Mouse (Mus musculus) embryo, embryonic 10 days (tissue): ENCODE measurements around the gene Plekha7.
A peak's percentile ranks its signal among the peaks of the same experiment; 100 is the strongest.

Source experiments
- DNase-seq: peaks from one replicate; pipeline ENCODE4 v3.0.0-alpha.2; 2015; ENCODE audit warnings: low spot score

The Plekha7 gene

GRCm38 (mm10) chr7:116222288-116223009, 85.7 kb downstream of the Plekha7 start:
- no peak for DNase-seq

- no peak for DNase-seq
These were observed 86.3 kb downstream of the Plekha7 start for GRCm38 (mm10) chr7:116221883-116222282.

GRCm38 (mm10) chr7:116220103-116220707, 88.0 kb downstream of the Plekha7 start:
- DNase-seq: no peak

GRCm38 (mm10) chr7:116217747-116218146, 90.4 kb downstream of the Plekha7 start:
- DNase-seq: no peak

- DNase-seq: peak; percentile 81
These were observed 96.3 kb downstream of the Plekha7 start for GRCm38 (mm10) chr7:116211904-116212303.

GRCm38 (mm10) chr7:116209926-116210631, 98.1 kb downstream of the Plekha7 start:
- DNase-seq: peak; percentile 25

- no peak for DNase-seq
These were observed 99.3 kb downstream of the Plekha7 start for GRCm38 (mm10) chr7:116208880-116209279.

- no peak for DNase-seq
These were observed 101.2 kb downstream of the Plekha7 start for GRCm38 (mm10) chr7:116206806-116207571.

GRCm38 (mm10) chr7:116205451-116205850, 102.7 kb downstream of the Plekha7 start:
- no peak for DNase-seq

GRCm38 (mm10) chr7:116202033-116202681, 106.0 kb downstream of the Plekha7 start:
- DNase-seq: no peak

GRCm38 (mm10) chr7:116200951-116201351, 107.2 kb downstream of the Plekha7 start:
- no peak for DNase-seq

- no peak for DNase-seq
These were observed 107.6 kb downstream of the Plekha7 start for GRCm38 (mm10) chr7:116200544-116200943.

- no peak for DNase-seq
These were observed 109.3 kb downstream of the Plekha7 start for GRCm38 (mm10) chr7:116198902-116199301.

- DNase-seq: peak; percentile 54
These were observed 109.8 kb downstream of the Plekha7 start for GRCm38 (mm10) chr7:116198407-116198806.

- DNase-seq: no peak
These were observed 111.0 kb downstream of the Plekha7 start for GRCm38 (mm10) chr7:116196974-116197679.

- DNase-seq: no peak
These were observed 113.2 kb downstream of the Plekha7 start for GRCm38 (mm10) chr7:116194996-116195395.

GRCm38 (mm10) chr7:116192966-116193365, 115.2 kb downstream of the Plekha7 start:
- DNase-seq: no peak

GRCm38 (mm10) chr7:116192096-116192595, 116.0 kb downstream of the Plekha7 start:
- DNase-seq: no peak

GRCm38 (mm10) chr7:116191138-116191537, 117.0 kb downstream of the Plekha7 start:
- peak; percentile 75 for DNase-seq

GRCm38 (mm10) chr7:116189708-116190107, 118.5 kb downstream of the Plekha7 start:
- DNase-seq: peak; percentile 42

- DNase-seq: no peak
These were observed 119.8 kb downstream of the Plekha7 start for GRCm38 (mm10) chr7:116188391-116188790.
